ENCODE assay signal across 9 mouse cellular contexts in the genomic region with DNA sequence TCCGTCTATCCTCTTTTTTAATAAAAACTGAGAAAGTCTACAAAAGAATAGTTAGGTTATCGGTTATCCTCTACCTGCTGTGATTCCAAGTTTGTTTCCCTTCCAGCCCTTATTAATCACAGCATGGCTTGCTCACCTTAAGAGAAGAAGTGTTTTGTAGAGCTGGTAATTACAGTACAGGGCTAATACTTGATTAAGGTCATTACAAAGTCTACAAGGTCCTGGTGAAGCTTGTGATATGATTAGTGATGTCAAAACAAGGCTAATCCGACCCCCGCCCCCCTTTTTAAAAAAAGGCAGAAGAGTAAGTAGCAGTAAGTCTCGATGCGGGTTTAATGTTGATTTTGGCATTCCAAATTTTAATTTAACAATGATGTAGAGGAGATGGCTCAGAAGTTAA. TPM values are rescaled to one million over a fixed set of nuclear protein-coding genes. Genes with fewer than 3 reads are reported as not detected.
DNase-seq lines count a peak whose midpoint lies in the region; ATAC-seq and TF ChIP-seq lines count a peak whose summit lies in the region.
"Had no signal": no experiment of that assay in that cellular context is flagged by ENCODE, and none has a peak within 500 bp of the region (broad histone marks: within the 10 kb centered on the region; RNA-seq: fewer than 3 reads in every experiment).

No protein-coding gene starts in this region.

- ATAC-seq in lung, embryonic 15.5 days (ENCODE audit: borderline replicate concordance, extremely low read depth, low FRiP score, low TSS enrichment): no peak
- ATAC-seq in forebrain, embryonic 16.5 days: no peak
- no peak for ATAC-seq in limb, embryonic 14.5 days (ENCODE audit: low FRiP score, low read depth)

- WGBS in lung, embryonic 15.5 days: 63% methylated on average over 6 of the region's 6 CpGs
- 46% methylated on average over 6 of the region's 6 CpGs for WGBS in forebrain, embryonic 16.5 days
- WGBS in limb, embryonic 14.5 days: 62% methylated on average over 6 of the region's 6 CpGs

- H3K27me3 ChIP-seq in lung, embryonic 15.5 days: no peaks in the 10 kb centered on the region
- H3K27me3 ChIP-seq in forebrain, embryonic 16.5 days (replicated peaks; ENCODE audit: control insufficient read depth, insufficient read depth, low read length): no peaks in the 10 kb centered on the region
- H3K27me3 ChIP-seq in limb, embryonic 14.5 days (ENCODE audit: control insufficient read depth, insufficient read depth, low read length): no peaks in the 10 kb centered on the region

- no peak for TF ChIP-seq POLR2A in limb, embryonic 14.5 days (IDR thresholded peaks at IDR 0.05; ENCODE audit: borderline replicate concordance, extremely low read depth, insufficient read depth, insufficient read length)

- H3K9ac ChIP-seq in lung, embryonic 15.5 days: peak overlapping the region; percentile 32; the same call in 1 of the 2 replicates
- no peak overlapping the region for H3K9ac ChIP-seq in forebrain, embryonic 16.5 days (replicated peaks; ENCODE audit: low read depth, low read length)
- H3K9ac ChIP-seq in limb, embryonic 14.5 days (ENCODE audit: low read depth, low read length, severe bottlenecking): no peak overlapping the region

- peak overlapping the region; percentile 46 for H3K4me2 ChIP-seq in lung, embryonic 15.5 days
- H3K4me2 ChIP-seq in forebrain, embryonic 16.5 days (ENCODE audit: low read length): peak overlapping the region; percentile 52
- peak overlapping the region; percentile 76 for H3K4me2 ChIP-seq in limb, embryonic 14.5 days (replicated peaks; ENCODE audit: low read depth, low read length, severe bottlenecking)

- H3K27ac ChIP-seq in lung, embryonic 15.5 days: peak overlapping the region; percentile 90
- H3K27ac ChIP-seq in forebrain, embryonic 16.5 days (ENCODE audit: low read length): peak overlapping the region; percentile 62
- H3K27ac ChIP-seq in limb, embryonic 14.5 days (replicated peaks; ENCODE audit: low read depth, low read length): peak overlapping the region; percentile 39

- peaks cover 26% of the 10 kb centered on the region for H3K4me1 ChIP-seq in lung, embryonic 15.5 days
- peaks cover 4% of the 10 kb centered on the region for H3K4me1 ChIP-seq in forebrain, embryonic 16.5 days (replicated peaks; ENCODE audit: control insufficient read depth, insufficient read depth, low read length)
- peaks cover 8% of the 10 kb centered on the region; the same call in 1 of the 2 replicates for H3K4me1 ChIP-seq in limb, embryonic 14.5 days (ENCODE audit: control insufficient read depth, insufficient read depth, low read length)

- H3K4me3 ChIP-seq in lung, embryonic 15.5 days: 0 out of 2 replicates have a peak overlapping the region, but pooled peaks have one; percentile 5
- no peak overlapping the region for H3K4me3 ChIP-seq in forebrain, embryonic 16.5 days (replicated peaks; ENCODE audit: low read length)
- H3K4me3 ChIP-seq in limb, embryonic 14.5 days (replicated peaks; ENCODE audit: low read length): no peak overlapping the region

- no peaks in the 10 kb centered on the region for H3K36me3 ChIP-seq in lung, embryonic 15.5 days
- no peaks in the 10 kb centered on the region for H3K36me3 ChIP-seq in forebrain, embryonic 16.5 days (ENCODE audit: control insufficient read depth, insufficient read depth)
- H3K36me3 ChIP-seq in limb, embryonic 14.5 days (ENCODE audit: control insufficient read depth, insufficient read depth, low read length): no peaks in the 10 kb centered on the region

- DNase-seq in lung, adult 18-20 months: no peak
- DNase-seq in limb, embryonic 14.5 days (ENCODE audit: low spot score): no peak
- DNase-seq in retina, postnatal 1 day: peak; percentile 72
- DNase-seq in frontal cortex, postnatal 14 days (ENCODE audit: low spot score in 2 of 2): no peak
- DNase-seq in embryo, embryonic 10 days (ENCODE audit: low spot score): no peak
- no peak for DNase-seq in embryo, embryonic 9.5 days (ENCODE audit: extremely low spot score)

- no peaks in the 10 kb centered on the region for H3K9me3 ChIP-seq in lung, embryonic 15.5 days
- no peaks in the 10 kb centered on the region for H3K9me3 ChIP-seq in forebrain, embryonic 16.5 days (ENCODE audit: control insufficient read depth, low read length)
- H3K9me3 ChIP-seq in limb, embryonic 14.5 days (ENCODE audit: control insufficient read depth, low read length): no peaks in the 10 kb centered on the region

RNA-seq across cellular contexts. Expression of gene Hist1h4c, which starts 0.7 kb away (rescaled TPM):
- 8.2 and 9.4 TPM in 2 replicates for polyA plus RNA-seq in lung, embryonic 15.5 days (2015; fragmentation: Nextera tagmentation; extraction: Ambion mirVana)
- polyA plus RNA-seq in forebrain, embryonic 16.5 days (2015; fragmentation: Nextera tagmentation; extraction: Ambion mirVana): 2.1 and 2.2 TPM in 2 replicates
- polyA plus RNA-seq in limb, embryonic 14.5 days (2012; rRNA removed): 5.6 and 10.0 TPM in 2 replicates
- polyA plus RNA-seq in limb, embryonic 14.5 days (2014; fragmentation: Nextera tagmentation; extraction: Ambion mirVana): 8.7 and 10.2 TPM in 2 replicates

RNA-seq across cellular contexts. Expression of gene Hist1h1t, which starts 3.4 kb away (rescaled TPM):
- 0.22 and 0.35 TPM in 2 replicates for polyA plus RNA-seq in lung, embryonic 15.5 days (2015; fragmentation: Nextera tagmentation; extraction: Ambion mirVana)
- polyA plus RNA-seq in forebrain, embryonic 16.5 days (2015; fragmentation: Nextera tagmentation; extraction: Ambion mirVana): not detected in 2 replicates
- polyA plus RNA-seq in limb, embryonic 14.5 days (2012; rRNA removed): 0.20 and 0.33 TPM in 2 replicates
- polyA plus RNA-seq in limb, embryonic 14.5 days (2014; fragmentation: Nextera tagmentation; extraction: Ambion mirVana): 0.21 TPM in 1 of 2 replicates, not detected in the other
- polyA plus RNA-seq: urinary bladder, adult 2 months had no signal

RNA-seq across cellular contexts. Expression of gene Hfe, which starts 11.7 kb away (rescaled TPM):
- polyA plus RNA-seq in lung, embryonic 15.5 days (2015; fragmentation: Nextera tagmentation; extraction: Ambion mirVana): 8.6 and 10.8 TPM in 2 replicates
- 2.1 and 3.3 TPM in 2 replicates for polyA plus RNA-seq in forebrain, embryonic 16.5 days (2015; fragmentation: Nextera tagmentation; extraction: Ambion mirVana)
- 3.6 and 4.5 TPM in 2 replicates for polyA plus RNA-seq in limb, embryonic 14.5 days (2012; rRNA removed)
- 9.3 and 10.5 TPM in 2 replicates for polyA plus RNA-seq in limb, embryonic 14.5 days (2014; fragmentation: Nextera tagmentation; extraction: Ambion mirVana)

RNA-seq across cellular contexts. Expression of gene Hist1h2bc, which starts 15.0 kb away (rescaled TPM):
- polyA plus RNA-seq in lung, embryonic 15.5 days (2015; fragmentation: Nextera tagmentation; extraction: Ambion mirVana): 60.8 and 63.6 TPM in 2 replicates
- polyA plus RNA-seq in forebrain, embryonic 16.5 days (2015; fragmentation: Nextera tagmentation; extraction: Ambion mirVana): 27.2 and 35.5 TPM in 2 replicates
- 48.2 and 49.5 TPM in 2 replicates for polyA plus RNA-seq in limb, embryonic 14.5 days (2012; rRNA removed)
- 34.9 and 44.4 TPM in 2 replicates for polyA plus RNA-seq in limb, embryonic 14.5 days (2014; fragmentation: Nextera tagmentation; extraction: Ambion mirVana)

RNA-seq across cellular contexts. Expression of gene Hist1h2ac, which starts 15.2 kb away (rescaled TPM):
- 1.6 and 1.8 TPM in 2 replicates for polyA plus RNA-seq in lung, embryonic 15.5 days (2015; fragmentation: Nextera tagmentation; extraction: Ambion mirVana)
- polyA plus RNA-seq in forebrain, embryonic 16.5 days (2015; fragmentation: Nextera tagmentation; extraction: Ambion mirVana): 0.80 and 0.83 TPM in 2 replicates
- polyA plus RNA-seq in limb, embryonic 14.5 days (2012; rRNA removed): 1.6 and 2.7 TPM in 2 replicates
- 0.65 and 0.78 TPM in 2 replicates for polyA plus RNA-seq in limb, embryonic 14.5 days (2014; fragmentation: Nextera tagmentation; extraction: Ambion mirVana)

Comparison
In these comparisons a context has a peak if more than half of its experiments do, and no peak if none do; other contexts are left out.
1. H3K27ac ChIP-seq: peak in every context shown above with its lines; median percentile 90 in lung, embryonic 15.5 days; 62 in forebrain, embryonic 16.5 days; 39 in limb, embryonic 14.5 days.